Mouse (Mus musculus) lung, adult 2 months (tissue): Measurements from ENCODE around the gene P2rx2. TPM values are rescaled to one million over a fixed set of nuclear protein-coding genes. Genes with fewer than 3 reads are reported as not detected.

Experiments
- DNase-seq: peaks from one replicate; pipeline ENCODE4 v3.0.0; 2022
- H3K4me1 ChIP-seq: fragments of 200-500 bp; 2 replicates; pipeline ENCODE4 v1.6.1; 2011; ENCODE audit warnings: low read length; ENCODE audit not compliant: control insufficient read depth, insufficient read depth
- H3K4me3 ChIP-seq: fragments of 200-500 bp; replicated peaks from 2 replicates; pipeline ENCODE3; 2011; ENCODE audit warnings: low read depth, mild to moderate bottlenecking, control low read depth, low read length; ENCODE audit errors: extremely low read depth
- CTCF ChIP-seq: fragments of 200-500 bp; IDR thresholded peaks from 2 replicates; pipeline ENCODE4 v1.5.1; 2011; ENCODE audit warnings: mild to moderate bottlenecking, low read length, control low read depth; ENCODE audit not compliant: insufficient read depth
- POLR2A ChIP-seq: fragments of 200-500 bp; IDR thresholded peaks from 2 replicates; pipeline ENCODE4 v1.6.1; 2011; ENCODE audit warnings: low read depth, mild to moderate bottlenecking, control low read depth, low read length, borderline replicate concordance; ENCODE audit errors: extremely low read depth
- WGBS: fragments of 180-500 bp; shearing (Covaris S2); methylation state at CpG from one replicate; pipeline ENCODE4 v1.1.7; 2018; 5-methylcytosine and 5-hydroxymethylcytosine counted together
- polyA plus RNA-seq: library from polyadenylated mRNA; depleted of rRNA; stranded (reverse); fragments of >200 nt; gene quantifications from 2 replicates; pipeline ENCODE4 v1.2.3, GENCODE M21; 2012; rRNA removed

P2rx2 gene
- 1.2 TPM in 2 replicates for polyA plus RNA-seq

DNA sequence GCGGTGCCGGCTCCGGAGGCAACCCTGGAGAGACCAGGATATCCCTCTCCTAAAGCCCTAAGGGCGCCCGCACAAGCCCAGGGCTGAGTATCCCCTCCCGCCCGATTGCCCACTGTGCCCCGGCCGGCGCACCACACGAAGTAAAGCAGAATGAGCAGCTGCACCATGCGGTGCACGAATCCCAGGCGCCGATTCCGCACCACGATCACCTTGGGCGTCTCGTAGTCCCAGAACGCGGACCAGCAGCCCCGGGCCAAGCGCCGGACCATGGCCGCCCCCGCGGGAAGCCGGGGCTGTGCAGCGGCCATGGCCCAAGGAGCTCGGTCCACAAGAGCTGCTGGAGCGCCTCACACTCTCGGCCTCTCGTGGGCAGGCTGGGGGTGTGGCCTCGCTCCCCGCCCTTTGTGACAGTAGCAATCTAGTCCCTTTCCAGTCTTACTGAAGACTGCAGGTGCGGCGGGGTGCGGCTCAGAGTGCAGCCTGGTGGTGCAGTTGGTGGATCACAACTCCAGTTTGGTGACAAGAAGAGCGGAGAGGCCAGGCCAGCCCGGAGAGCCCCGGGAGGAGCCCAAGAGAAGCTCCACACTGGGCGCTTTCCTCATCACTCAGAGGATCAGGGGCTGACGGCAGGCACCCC is at the start of gene P2rx2:
Gene P2rx2 (minus strand): TSS at position 565 of the 637 bp plus-strand sequence.
- H3K4me3 ChIP-seq, result peak within 1 kb of the TSS; percentile 32
- peak; percentile 59 for DNase-seq
- H3K4me1 ChIP-seq, result no peaks in the 10 kb centered on the region
- WGBS, result 3% methylated on average over 43 of the region's 43 CpGs
- no peak for TF ChIP-seq POLR2A
- no peak for TF ChIP-seq CTCF

DNA sequence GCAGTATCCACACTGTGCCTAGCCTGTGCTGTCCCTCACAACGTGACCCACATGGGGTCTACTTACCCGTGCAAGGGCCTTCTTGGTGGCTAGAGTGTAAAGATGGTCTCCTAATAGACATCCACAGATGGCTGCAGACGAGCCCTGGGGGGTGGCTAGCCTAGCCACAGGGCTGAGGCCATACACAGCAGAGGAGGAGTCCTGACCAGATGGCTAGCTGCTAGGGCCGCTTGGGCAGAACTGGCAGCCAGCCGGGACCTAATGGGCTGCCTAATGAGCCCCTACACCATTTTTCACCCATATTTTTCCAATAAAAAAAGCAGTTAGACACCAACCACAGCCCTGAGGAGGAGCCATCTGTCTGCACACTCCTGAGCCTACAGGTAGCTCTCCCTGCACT is 49.7 kb upstream of the P2rx2 start:
- TF ChIP-seq POLR2A (no peak), CTCF (no peak)
- DNase-seq, result no peak
- H3K4me1 ChIP-seq, result no peaks in the 10 kb centered on the region
- no peak overlapping the region for H3K4me3 ChIP-seq
- WGBS, result 78% methylated on average over 5 of the region's 5 CpGs

- WGBS, result 77% methylated on average over 4 of the region's 4 CpGs
Measured at GRCm38 (mm10) chr5:110390631-110391030, 47.6 kb upstream of the P2rx2 start.

GRCm38 (mm10) chr5:110387332-110387731 is 44.3 kb upstream of the P2rx2 start:
- Histone ChIP-seq H3K4me3 (peak overlapping the region; percentile 44), H3K4me1 (peaks cover 2% of the 10 kb centered on the region)
- TF ChIP-seq POLR2A (no peak), CTCF (no peak)
- DNase-seq, result no peak
- 27% methylated on average over 8 of the region's 8 CpGs for WGBS

More at GRCm38 (mm10) chr5:110390631-110391030, 47.6 kb upstream of the P2rx2 start:
- TF ChIP-seq POLR2A, result no peak
- no peak for TF ChIP-seq CTCF
- H3K4me3 ChIP-seq, result no peak overlapping the region
- DNase-seq, result no peak
- H3K4me1 ChIP-seq, result peaks cover 2% of the 10 kb centered on the region

- peak overlapping the region; percentile 75 for H3K4me3 ChIP-seq
- WGBS, result 4% methylated on average over 90 of the region's 90 CpGs
- peak; percentile 64 for DNase-seq
Measured at GRCm38 (mm10) chr5:110386371-110387330, 43.6 kb upstream of the P2rx2 start.

DNA sequence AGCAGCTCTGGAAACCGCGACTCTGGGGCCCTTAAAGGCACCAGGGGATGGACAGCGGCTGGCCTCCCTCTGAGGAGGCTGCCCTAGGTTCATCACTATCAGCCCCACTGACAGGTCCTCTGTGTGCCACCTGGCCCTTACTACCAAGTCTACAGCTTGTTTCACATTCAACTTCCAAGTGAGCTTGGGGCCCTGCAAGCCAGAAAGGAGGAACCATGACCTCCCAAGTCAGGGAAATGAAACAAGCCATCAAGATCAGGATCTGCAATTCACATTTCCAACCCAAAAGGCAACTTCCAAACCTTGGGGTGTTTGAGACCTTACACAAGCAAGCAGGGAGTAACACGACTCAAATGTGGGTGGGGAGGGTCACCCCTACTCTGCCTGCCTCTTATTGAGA is 42.3 kb upstream of the P2rx2 start:
- no peak for DNase-seq
- WGBS, result 74% methylated on average over 4 of the region's 4 CpGs
- Histone ChIP-seq H3K4me3 (no peak overlapping the region), H3K4me1 (peaks cover 2% of the 10 kb centered on the region)
- no peak for TF ChIP-seq POLR2A
- no peak for TF ChIP-seq CTCF

More at GRCm38 (mm10) chr5:110386371-110387330, 43.6 kb upstream of the P2rx2 start:
- H3K4me1 ChIP-seq, result peaks cover 2% of the 10 kb centered on the region
- no peak for TF ChIP-seq CTCF

- WGBS, result 81% methylated on average over 6 of the region's 6 CpGs
- Histone ChIP-seq H3K4me3 (no peak overlapping the region), H3K4me1 (peaks cover 2% of the 10 kb centered on the region)
- TF ChIP-seq POLR2A (no peak), CTCF (no peak)
- no peak for DNase-seq
Measured at GRCm38 (mm10) chr5:110384491-110384890, 41.5 kb upstream of the P2rx2 start.

DNA sequence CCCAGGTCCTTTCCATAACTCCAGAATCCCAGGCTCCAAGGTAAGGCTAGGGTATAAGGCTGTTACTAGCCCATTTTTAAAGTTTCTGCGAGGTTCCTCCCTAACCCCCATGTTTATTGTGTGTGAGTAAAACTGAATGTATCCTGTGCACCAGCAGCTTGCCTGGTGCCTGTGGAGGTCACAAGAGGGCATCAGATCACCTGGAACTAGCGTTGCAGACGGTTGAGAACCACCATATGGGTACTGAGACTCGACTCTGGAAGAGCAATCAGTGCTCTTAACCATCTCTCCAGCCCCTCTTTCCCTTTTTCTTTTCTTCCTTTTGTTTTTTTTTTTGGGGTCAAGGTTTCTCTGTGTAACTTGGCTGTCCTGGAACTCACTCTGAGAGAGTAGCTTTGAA is 36.8 kb upstream of the P2rx2 start:
- H3K4me1 ChIP-seq, result no peaks in the 10 kb centered on the region
- 88% methylated on average over 4 of the region's 4 CpGs for WGBS

GRCm38 (mm10) chr5:110379086-110379485 is 36.1 kb upstream of the P2rx2 start:
- WGBS, result 93% methylated on average over 15 of the region's 15 CpGs
- H3K4me3 ChIP-seq, result no peak overlapping the region
- DNase-seq, result no peak
- TF ChIP-seq POLR2A (no peak), CTCF (no peak)
- no peaks in the 10 kb centered on the region for H3K4me1 ChIP-seq

More for the DNA sequence above, 36.8 kb upstream of the P2rx2 start:
- TF ChIP-seq POLR2A, result no peak
- TF ChIP-seq CTCF, result no peak
- DNase-seq, result no peak
- no peak overlapping the region for H3K4me3 ChIP-seq
